Mouse (Mus musculus): ENCODE results near the gene Gm20388. TPM values are rescaled to one million over a fixed set of nuclear protein-coding genes. Genes with fewer than 3 reads are reported as not detected.

Gm20388 gene
- polyA plus RNA-seq, 1 experiment from 2014 or later = not detected

GRCm38 (mm10) chr8:124027831-124028230, 4117.2 kb downstream of the Gm20388 start:
- Histone ChIP-seq H3K36me3 (ENCODE audit: control insufficient read depth, insufficient read depth, low read length) (peaks cover 84% of the 10 kb centered on the region), H3K9me3 (ENCODE audit: control insufficient read depth, low read length) (no peaks in the 10 kb centered on the region), H3K4me3 (ENCODE audit: control insufficient read depth in 1 of 2, insufficient read depth in 1 of 2, low read depth in 1 of 2, low read length in 2 of 2) (no peak overlapping the region), H3K9ac (ENCODE audit: low read length) (no peak overlapping the region), H3K4me2 (ENCODE audit: low read length) (no peak overlapping the region), H3K27ac (replicated peaks in 1 of 2; ENCODE audit: control insufficient read depth in 1 of 2, insufficient read depth in 1 of 2, low read depth in 2 of 2, low read length in 2 of 2) (no peak overlapping the region), H3K4me1 (ENCODE audit: control insufficient read depth in 2 of 2, insufficient read depth in 2 of 2, low read length in 2 of 2) (no peaks in the 10 kb centered on the region), H3K27me3 (ENCODE audit: control insufficient read depth, insufficient read depth, low read length) (no peaks in the 10 kb centered on the region)
- no peak for ATAC-seq (ENCODE audit: insufficient number of reproducible peaks, insufficient read depth, low FRiP score, low read depth)
- 86% methylated on average over 6 of the region's 6 CpGs for WGBS

- no peak overlapping the region for H3K4me2 ChIP-seq (ENCODE audit: low read length)
- WGBS = 64% methylated on average over 5 of the region's 5 CpGs
- H3K4me1 ChIP-seq (ENCODE audit: control insufficient read depth in 2 of 2, insufficient read depth in 2 of 2, low read length in 2 of 2) = no peaks in the 10 kb centered on the region
- H3K27me3 ChIP-seq (ENCODE audit: control insufficient read depth, insufficient read depth, low read length) = no peaks in the 10 kb centered on the region
- H3K27ac ChIP-seq (replicated peaks in 1 of 2; ENCODE audit: control insufficient read depth in 1 of 2, insufficient read depth in 1 of 2, low read depth in 2 of 2, low read length in 2 of 2) = no peak overlapping the region
- H3K9me3 ChIP-seq (ENCODE audit: control insufficient read depth, low read length) = no peaks in the 10 kb centered on the region
- no peak for ATAC-seq (ENCODE audit: insufficient number of reproducible peaks, insufficient read depth, low FRiP score, low read depth)
- no peak overlapping the region for H3K9ac ChIP-seq (ENCODE audit: low read length)
- H3K36me3 ChIP-seq (ENCODE audit: control insufficient read depth, insufficient read depth, low read length) = peaks cover 80% of the 10 kb centered on the region
- H3K4me3 ChIP-seq (ENCODE audit: control insufficient read depth in 1 of 2, insufficient read depth in 1 of 2, low read depth in 1 of 2, low read length in 2 of 2) = no peak overlapping the region
Observed at GRCm38 (mm10) chr8:124033400-124033799, 4122.8 kb downstream of the Gm20388 start.

DNA sequence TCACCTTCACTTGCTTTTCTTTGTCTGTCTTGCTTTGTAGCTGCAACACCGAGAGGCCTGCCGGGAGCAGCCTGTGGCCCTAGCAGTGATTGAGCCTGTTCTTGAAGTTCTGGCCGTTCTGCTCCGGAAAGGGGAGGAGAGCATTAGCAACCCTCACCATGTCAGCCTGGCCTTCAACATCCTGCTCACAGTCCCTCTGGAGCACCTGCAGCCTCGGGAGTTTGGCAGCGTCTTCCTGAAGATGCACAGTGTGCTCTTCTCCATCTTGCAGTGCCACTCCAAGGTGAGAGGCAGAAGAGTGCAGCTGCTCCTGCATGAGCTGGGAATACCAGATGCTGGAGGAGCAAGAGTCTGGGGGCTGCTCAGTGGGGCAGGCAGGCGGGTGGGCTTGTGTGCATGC, 4127.5 kb downstream of the Gm20388 start:
- H3K27ac ChIP-seq (replicated peaks in 1 of 2; ENCODE audit: control insufficient read depth in 1 of 2, insufficient read depth in 1 of 2, low read depth in 2 of 2, low read length in 2 of 2) = no peak overlapping the region
- peaks cover 82% of the 10 kb centered on the region for H3K36me3 ChIP-seq (ENCODE audit: control insufficient read depth, insufficient read depth, low read length)
- no peaks in the 10 kb centered on the region for H3K9me3 ChIP-seq (ENCODE audit: control insufficient read depth, low read length)
- H3K4me2 ChIP-seq (ENCODE audit: low read length) = no peak overlapping the region
- H3K27me3 ChIP-seq (ENCODE audit: control insufficient read depth, insufficient read depth, low read length) = no peaks in the 10 kb centered on the region
- WGBS = 87% methylated on average over 7 of the region's 7 CpGs
- H3K4me1 ChIP-seq (ENCODE audit: control insufficient read depth in 2 of 2, insufficient read depth in 2 of 2, low read length in 2 of 2) = no peaks in the 10 kb centered on the region
- ATAC-seq (ENCODE audit: insufficient number of reproducible peaks, insufficient read depth, low FRiP score, low read depth) = no peak
- no peak overlapping the region for H3K9ac ChIP-seq (ENCODE audit: low read length)
- no peak overlapping the region for H3K4me3 ChIP-seq (ENCODE audit: control insufficient read depth in 1 of 2, insufficient read depth in 1 of 2, low read depth in 1 of 2, low read length in 2 of 2)

GRCm38 (mm10) chr8:124039351-124039750, 4128.7 kb downstream of the Gm20388 start:
- H3K36me3 ChIP-seq (ENCODE audit: control insufficient read depth, insufficient read depth, low read length) = peaks cover 89% of the 10 kb centered on the region

DNA sequence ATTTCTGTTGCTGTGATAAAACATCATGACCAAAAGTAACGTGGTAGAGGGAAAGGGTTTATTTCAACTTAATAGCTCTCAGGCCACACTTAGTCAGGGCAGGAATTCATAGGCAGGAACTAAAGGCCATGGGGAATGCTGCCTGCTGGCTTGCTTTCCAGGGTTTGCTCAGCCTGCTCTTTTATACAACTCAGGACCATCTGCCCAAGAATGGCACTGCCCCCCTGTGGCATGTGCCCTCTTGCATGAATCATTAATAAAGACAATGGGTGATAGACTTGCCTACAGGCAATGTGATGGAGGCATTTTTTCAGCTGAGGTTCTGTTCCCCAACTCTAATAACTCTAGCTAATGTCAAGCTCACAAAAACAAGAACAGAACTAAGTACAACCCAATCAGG, 4131.6 kb downstream of the Gm20388 start:
- no peaks in the 10 kb centered on the region for H3K27me3 ChIP-seq (ENCODE audit: control insufficient read depth, insufficient read depth, low read length)
- H3K4me3 ChIP-seq (ENCODE audit: control insufficient read depth in 1 of 2, insufficient read depth in 1 of 2, low read depth in 1 of 2, low read length in 2 of 2) = no peak overlapping the region
- ATAC-seq (ENCODE audit: insufficient number of reproducible peaks, insufficient read depth, low FRiP score, low read depth) = no peak
- no peaks in the 10 kb centered on the region for H3K9me3 ChIP-seq (ENCODE audit: control insufficient read depth, low read length)
- H3K9ac ChIP-seq (ENCODE audit: low read length) = no peak overlapping the region
- H3K4me2 ChIP-seq (ENCODE audit: low read length) = no peak overlapping the region
- peaks cover 88% of the 10 kb centered on the region for H3K36me3 ChIP-seq (ENCODE audit: control insufficient read depth, insufficient read depth, low read length)
- 91% methylated on average over 1 of the region's 1 CpGs for WGBS
- H3K27ac ChIP-seq (replicated peaks in 1 of 2; ENCODE audit: control insufficient read depth in 1 of 2, insufficient read depth in 1 of 2, low read depth in 2 of 2, low read length in 2 of 2) = no peak overlapping the region
- H3K4me1 ChIP-seq (ENCODE audit: control insufficient read depth in 2 of 2, insufficient read depth in 2 of 2, low read length in 2 of 2) = no peaks in the 10 kb centered on the region

More at GRCm38 (mm10) chr8:124039351-124039750, 4128.7 kb downstream of the Gm20388 start:
- Histone ChIP-seq H3K4me1 (ENCODE audit: control insufficient read depth in 2 of 2, insufficient read depth in 2 of 2, low read length in 2 of 2) (no peaks in the 10 kb centered on the region), H3K27ac (replicated peaks in 1 of 2; ENCODE audit: control insufficient read depth in 1 of 2, insufficient read depth in 1 of 2, low read depth in 2 of 2, low read length in 2 of 2) (no peak overlapping the region), H3K4me3 (ENCODE audit: control insufficient read depth in 1 of 2, insufficient read depth in 1 of 2, low read depth in 1 of 2, low read length in 2 of 2) (no peak overlapping the region), H3K9me3 (ENCODE audit: control insufficient read depth, low read length) (no peaks in the 10 kb centered on the region), H3K4me2 (ENCODE audit: low read length) (no peak overlapping the region), H3K27me3 (ENCODE audit: control insufficient read depth, insufficient read depth, low read length) (no peaks in the 10 kb centered on the region), H3K9ac (ENCODE audit: low read length) (no peak overlapping the region)
- ATAC-seq (ENCODE audit: insufficient number of reproducible peaks, insufficient read depth, low FRiP score, low read depth) = no peak
- WGBS = 82% methylated on average over 4 of the region's 4 CpGs

DNA sequence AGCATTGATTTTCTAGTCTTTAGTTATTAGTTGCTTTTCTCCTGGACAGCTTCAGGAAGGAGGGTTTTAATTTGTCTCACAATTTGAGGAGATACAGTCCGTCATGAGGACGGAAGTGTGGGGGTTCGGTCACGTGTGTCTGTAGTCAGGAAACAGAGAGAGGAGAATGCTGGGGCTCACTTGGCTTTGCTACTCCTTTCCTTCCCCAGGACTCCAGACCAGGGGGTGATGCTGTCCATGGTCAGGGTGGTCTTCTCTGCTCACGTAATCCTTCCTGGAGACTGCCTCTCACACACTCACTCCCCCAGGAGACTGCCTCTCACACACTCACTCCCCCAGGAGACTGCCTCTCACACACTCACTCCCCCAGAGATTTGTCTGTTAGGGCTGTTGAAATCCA, 4133.8 kb downstream of the Gm20388 start:
- no peaks in the 10 kb centered on the region for H3K27me3 ChIP-seq (ENCODE audit: control insufficient read depth, insufficient read depth, low read length)
- no peak overlapping the region for H3K4me2 ChIP-seq (ENCODE audit: low read length)
- no peak overlapping the region for H3K9ac ChIP-seq (ENCODE audit: low read length)
- ATAC-seq (ENCODE audit: insufficient number of reproducible peaks, insufficient read depth, low FRiP score, low read depth) = no peak
- H3K4me1 ChIP-seq (ENCODE audit: control insufficient read depth in 2 of 2, insufficient read depth in 2 of 2, low read length in 2 of 2) = no peaks in the 10 kb centered on the region
- H3K9me3 ChIP-seq (ENCODE audit: control insufficient read depth, low read length) = no peaks in the 10 kb centered on the region
- peaks cover 74% of the 10 kb centered on the region for H3K36me3 ChIP-seq (ENCODE audit: control insufficient read depth, insufficient read depth, low read length)
- H3K4me3 ChIP-seq (ENCODE audit: control insufficient read depth in 1 of 2, insufficient read depth in 1 of 2, low read depth in 1 of 2, low read length in 2 of 2) = no peak overlapping the region
- WGBS = 93% methylated on average over 5 of the region's 5 CpGs
- no peak overlapping the region for H3K27ac ChIP-seq (replicated peaks in 1 of 2; ENCODE audit: control insufficient read depth in 1 of 2, insufficient read depth in 1 of 2, low read depth in 2 of 2, low read length in 2 of 2)

DNA sequence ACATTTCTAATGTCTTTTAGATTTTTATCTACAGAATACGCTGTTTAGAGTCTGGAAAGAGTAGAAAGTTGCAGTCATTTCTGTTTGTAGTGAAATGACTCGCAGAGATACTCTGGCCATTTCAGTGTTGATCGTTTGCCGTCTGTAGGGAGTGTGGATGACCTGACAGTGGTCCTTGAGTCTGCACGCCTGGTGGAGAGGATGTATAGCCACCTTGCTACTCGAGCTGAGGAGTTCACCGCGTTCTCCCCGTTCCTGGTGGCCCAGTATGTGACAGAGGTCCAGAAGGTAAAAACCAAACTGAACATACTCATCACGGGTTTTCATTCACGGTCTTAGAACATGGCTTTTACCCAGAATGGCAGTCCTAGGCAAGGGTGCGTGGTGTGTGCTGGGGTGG, 4134.3 kb downstream of the Gm20388 start:
- no peak for ATAC-seq (ENCODE audit: insufficient number of reproducible peaks, insufficient read depth, low FRiP score, low read depth)
- Histone ChIP-seq H3K4me2 (ENCODE audit: low read length) (no peak overlapping the region), H3K36me3 (ENCODE audit: control insufficient read depth, insufficient read depth, low read length) (peaks cover 73% of the 10 kb centered on the region), H3K4me1 (ENCODE audit: control insufficient read depth in 2 of 2, insufficient read depth in 2 of 2, low read length in 2 of 2) (no peaks in the 10 kb centered on the region), H3K9me3 (ENCODE audit: control insufficient read depth, low read length) (no peaks in the 10 kb centered on the region), H3K27ac (replicated peaks in 1 of 2; ENCODE audit: control insufficient read depth in 1 of 2, insufficient read depth in 1 of 2, low read depth in 2 of 2, low read length in 2 of 2) (no peak overlapping the region), H3K4me3 (ENCODE audit: control insufficient read depth in 1 of 2, insufficient read depth in 1 of 2, low read depth in 1 of 2, low read length in 2 of 2) (no peak overlapping the region), H3K27me3 (ENCODE audit: control insufficient read depth, insufficient read depth, low read length) (no peaks in the 10 kb centered on the region), H3K9ac (ENCODE audit: low read length) (no peak overlapping the region)
- 94% methylated on average over 12 of the region's 12 CpGs for WGBS

DNA sequence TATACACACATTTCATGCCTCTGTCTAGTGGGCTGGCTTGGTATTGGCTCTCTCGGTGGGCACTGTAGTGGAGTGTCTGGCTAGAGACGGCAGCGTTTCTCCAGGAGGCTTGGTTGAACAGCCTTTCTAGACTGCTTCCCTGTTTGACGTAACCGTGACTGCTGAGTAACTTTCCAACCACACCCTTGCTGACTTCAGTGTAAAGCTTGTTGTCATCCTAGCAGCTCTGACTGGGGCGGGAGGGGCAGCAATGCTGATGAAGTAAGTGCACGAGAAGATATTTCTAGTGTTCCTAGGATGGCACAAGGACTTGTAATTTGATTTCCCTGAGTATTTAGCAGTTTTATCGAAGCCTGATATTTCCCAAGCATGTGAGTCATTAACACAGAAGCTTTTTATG, 4135.2 kb downstream of the Gm20388 start:
- peaks cover 73% of the 10 kb centered on the region for H3K36me3 ChIP-seq (ENCODE audit: control insufficient read depth, insufficient read depth, low read length)
- no peak overlapping the region for H3K4me3 ChIP-seq (ENCODE audit: control insufficient read depth in 1 of 2, insufficient read depth in 1 of 2, low read depth in 1 of 2, low read length in 2 of 2)
- WGBS = 75% methylated on average over 8 of the region's 8 CpGs
- no peak overlapping the region for H3K27ac ChIP-seq (replicated peaks in 1 of 2; ENCODE audit: control insufficient read depth in 1 of 2, insufficient read depth in 1 of 2, low read depth in 2 of 2, low read length in 2 of 2)
- no peaks in the 10 kb centered on the region for H3K9me3 ChIP-seq (ENCODE audit: control insufficient read depth, low read length)
- H3K9ac ChIP-seq (ENCODE audit: low read length) = no peak overlapping the region
- no peak for ATAC-seq (ENCODE audit: insufficient number of reproducible peaks, insufficient read depth, low FRiP score, low read depth)
- H3K4me2 ChIP-seq (ENCODE audit: low read length) = no peak overlapping the region
- H3K27me3 ChIP-seq (ENCODE audit: control insufficient read depth, insufficient read depth, low read length) = no peaks in the 10 kb centered on the region
- no peaks in the 10 kb centered on the region for H3K4me1 ChIP-seq (ENCODE audit: control insufficient read depth in 2 of 2, insufficient read depth in 2 of 2, low read length in 2 of 2)

Data from heart, embryonic 14.5 days (tissue).